Mouse (Mus musculus) cerebellum, adult 2 months (tissue): ENCODE measurements around the gene Pym1.

ENCODE experiments used
- CTCF ChIP-seq: fragments of 200-500 bp; IDR thresholded peaks from 2 replicates; pipeline ENCODE4 v1.5.1; 2011; ENCODE audit warnings: low read depth, mild to moderate bottlenecking, control low read depth, low read length, moderate library complexity, borderline replicate concordance; ENCODE audit not compliant: insufficient read depth
- POLR2A ChIP-seq: fragments of 200-500 bp; IDR thresholded peaks from 2 replicates; pipeline ENCODE4 v1.6.1; 2011; ENCODE audit warnings: low read length, control low read depth, borderline replicate concordance; ENCODE audit not compliant: insufficient read depth

GRCm38 (mm10) chr10:128779011-128779795, 31.5 kb downstream of the Pym1 start:
- no peak for TF ChIP-seq CTCF
- no peak for TF ChIP-seq POLR2A
